Mouse (Mus musculus) layer of hippocampus, adult 2 months (tissue): Measurements from ENCODE around the gene Ccser1. TPM values are rescaled to one million over a fixed set of nuclear protein-coding genes. Genes with fewer than 3 reads are reported as not detected.
"Not testable (repeated sequence)": the region's sequence is repeated elsewhere in the genome, so short reads cannot be mapped to it uniquely, and the experiment has no call there.

Experiments used
- DNase-seq, 2 experiments: peaks; one replicate each; pipeline ENCODE4 v3.0.0; 2022; ENCODE audit warnings: low spot score in 2 of 2
- H3K27ac ChIP-seq: fragments of 200-600 bp; 2 replicates; pipeline ENCODE4 v1.8.1; 2022
- H3K4me3 ChIP-seq: fragments of 200-600 bp; 2 replicates; pipeline ENCODE4 v1.8.1; 2022; ENCODE audit warnings: mild to moderate bottlenecking
- CTCF ChIP-seq: fragments of 200-600 bp; conservative IDR thresholded peaks from 2 replicates; pipeline ENCODE4 v1.8.1; 2022; ENCODE audit warnings: antibody characterized with exemption, mild to moderate bottlenecking, moderate library complexity
- total RNA-seq, 2 experiments: library from RNA; stranded (reverse); gene quantifications; 2 replicates each; pipeline ENCODE4 v1.2.3; 2021

Ccser1 gene
- total RNA-seq, 2 experiments from 2014 or later = 36.9 to 45.1 TPM

DNA sequence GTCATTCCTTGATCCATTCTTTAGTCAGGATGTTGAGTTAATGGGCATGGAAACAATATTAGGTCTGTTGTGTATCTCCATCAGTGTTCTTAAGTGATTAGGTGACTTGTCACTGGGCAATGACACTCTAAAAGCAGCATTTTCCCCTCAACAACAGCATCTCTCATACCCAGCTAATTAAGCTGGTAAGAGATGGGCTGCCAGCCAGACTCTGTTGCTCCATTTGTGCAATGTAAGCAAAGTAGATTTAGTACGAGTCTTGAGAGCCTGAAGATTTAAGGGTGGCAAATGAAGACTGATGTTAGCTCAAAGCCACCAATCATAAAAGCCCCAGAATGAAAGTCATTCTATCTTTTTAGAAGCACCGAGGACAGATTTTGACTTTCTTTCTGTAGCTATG lies 60.5 kb downstream of the Ccser1 start:
- no peak overlapping the region for H3K27ac ChIP-seq
- DNase-seq = no peak
- no peak overlapping the region for H3K4me3 ChIP-seq
- no peak for TF ChIP-seq CTCF

DNA sequence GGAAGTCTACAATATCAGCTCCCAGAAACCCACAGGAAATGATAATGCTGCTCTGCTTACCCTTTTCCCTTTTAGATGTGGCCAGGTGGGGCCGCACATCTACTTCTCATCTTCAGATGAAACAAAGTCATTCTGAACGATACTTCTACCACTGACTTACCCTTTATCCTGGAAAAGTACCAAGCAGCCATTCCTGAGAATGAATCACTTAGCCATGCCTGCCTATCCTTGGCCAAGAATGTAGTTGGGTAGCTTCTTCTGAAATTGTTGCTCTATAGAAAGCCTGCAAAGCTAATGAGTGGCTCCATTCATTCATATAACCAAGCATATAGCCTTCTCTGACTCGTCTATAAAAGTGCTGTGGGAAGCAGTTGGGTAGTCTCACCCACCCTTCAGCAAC lies 62.4 kb downstream of the Ccser1 start:
- TF ChIP-seq CTCF = no peak
- H3K27ac ChIP-seq = no peak overlapping the region
- DNase-seq = no peak
- H3K4me3 ChIP-seq = no peak overlapping the region

DNA sequence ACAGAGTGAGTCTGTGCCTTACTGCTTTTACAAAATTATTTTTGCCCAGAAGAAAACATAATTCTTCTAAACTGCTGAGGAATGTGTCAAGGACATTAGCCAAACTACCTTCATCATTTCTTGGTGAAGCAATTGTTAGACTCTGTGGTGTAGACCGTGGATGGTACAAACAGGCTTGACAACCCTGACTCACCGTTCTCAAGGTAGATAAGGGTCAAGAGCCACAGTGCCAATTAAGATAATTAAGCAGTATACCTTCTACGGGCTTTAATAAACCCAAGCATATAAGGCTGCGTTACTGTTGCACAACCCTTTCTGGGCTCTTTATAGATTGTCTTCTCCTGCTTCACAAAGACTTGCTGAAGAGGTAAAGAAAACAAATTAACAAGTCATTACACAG lies 66.4 kb downstream of the Ccser1 start:
- H3K27ac ChIP-seq = no peak overlapping the region
- TF ChIP-seq CTCF = no peak
- H3K4me3 ChIP-seq = no peak overlapping the region
- no peak for DNase-seq

DNA sequence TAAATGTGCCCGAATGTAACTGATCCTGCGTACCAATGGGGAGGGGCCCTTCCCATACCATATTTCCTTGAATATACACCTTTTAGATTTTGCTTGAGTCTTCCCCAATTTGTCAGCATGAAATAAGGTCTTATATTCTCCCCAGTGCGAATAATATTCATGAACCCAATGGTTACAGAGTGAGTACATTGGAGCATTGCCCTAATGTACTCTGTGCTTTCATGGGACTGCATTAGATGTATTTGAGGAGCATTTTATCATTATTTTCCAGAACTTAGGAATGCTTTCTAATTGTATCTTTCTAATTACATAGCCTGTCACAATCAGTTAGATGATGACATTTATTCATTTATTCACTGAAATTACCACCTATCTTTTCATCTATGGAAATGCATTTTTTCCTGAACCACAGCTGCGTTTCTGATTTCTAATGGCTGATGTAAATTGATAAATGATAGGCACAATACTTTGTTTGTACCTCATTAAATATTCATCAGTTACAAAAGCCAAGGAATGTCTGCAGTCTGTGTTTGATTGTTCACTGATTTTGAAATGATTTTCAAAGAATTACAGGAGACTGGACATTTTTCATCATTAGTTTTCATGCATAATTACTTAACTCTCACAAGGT lies 67.8 kb downstream of the Ccser1 start:
- Histone ChIP-seq H3K27ac (no peak overlapping the region), H3K4me3 (no peak overlapping the region)
- no peak for TF ChIP-seq CTCF
- DNase-seq = no peak

DNA sequence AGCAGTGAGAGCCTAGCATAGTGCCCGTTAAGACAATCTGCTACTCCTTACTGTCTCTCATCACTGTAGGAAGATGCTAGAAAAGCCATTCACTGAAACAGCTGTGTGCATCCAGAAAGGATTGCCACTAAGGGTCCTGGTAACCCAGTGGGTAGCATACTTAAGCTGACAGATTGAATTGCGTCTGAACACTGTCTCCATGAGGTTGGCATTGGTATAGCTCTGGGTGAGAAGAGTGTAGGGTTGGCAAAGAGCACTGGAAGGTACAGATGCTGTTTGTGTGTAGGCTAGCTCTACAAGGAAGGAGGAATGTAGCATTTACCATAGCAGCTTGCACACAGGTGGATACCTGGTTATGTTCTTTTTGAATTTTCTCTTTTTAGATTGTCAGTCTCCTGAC lies 68.6 kb downstream of the Ccser1 start:
- H3K4me3 ChIP-seq = no peak overlapping the region
- TF ChIP-seq CTCF = peak; percentile 50
- DNase-seq = no peak
- no peak overlapping the region for H3K27ac ChIP-seq

DNA sequence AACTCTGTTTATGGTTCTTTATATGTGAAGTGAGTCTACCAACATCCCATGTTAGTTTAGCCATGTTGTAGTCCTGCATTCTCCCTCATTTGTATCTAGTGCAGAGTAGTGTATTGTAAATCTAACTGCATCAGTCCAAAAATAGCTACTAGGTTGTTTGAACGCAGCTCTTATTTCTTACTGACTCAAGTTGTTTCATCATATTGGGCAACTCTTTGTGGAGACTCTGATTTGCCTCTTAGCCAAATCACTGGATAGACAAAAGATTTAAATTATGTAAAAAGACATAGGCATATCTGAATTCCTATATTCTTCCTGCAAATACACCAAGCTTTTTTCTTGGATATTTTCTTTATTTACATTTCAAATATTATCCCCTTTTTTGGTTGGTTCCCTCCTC lies 71.1 kb downstream of the Ccser1 start:
- H3K4me3 ChIP-seq = no peak overlapping the region
- TF ChIP-seq CTCF = no peak
- no peak for DNase-seq
- no peak overlapping the region for H3K27ac ChIP-seq

DNA sequence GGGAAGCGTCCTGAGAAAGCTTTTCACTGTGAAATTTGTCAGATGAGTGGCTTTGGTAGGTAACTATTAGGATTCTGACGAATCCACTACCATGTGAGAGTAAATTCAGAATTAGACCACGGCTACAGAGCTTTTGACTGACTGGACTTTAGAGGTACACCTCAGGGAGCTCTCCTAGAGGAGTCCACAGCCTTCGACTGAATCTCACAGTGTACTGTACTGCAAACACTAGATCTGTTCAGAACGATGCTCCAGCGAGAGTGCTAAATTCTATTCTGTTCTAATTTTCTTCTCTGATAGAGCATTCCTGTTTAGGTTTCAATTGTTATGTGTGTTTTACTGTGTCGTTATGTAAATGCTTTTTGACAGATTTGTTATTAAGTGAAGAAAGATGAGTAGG lies 72.8 kb downstream of the Ccser1 start:
- no peak for TF ChIP-seq CTCF
- H3K27ac ChIP-seq = peak overlapping the region; percentile 49; the same call in 1 of the 2 replicates
- DNase-seq = no peak
- no peak overlapping the region for H3K4me3 ChIP-seq

DNA sequence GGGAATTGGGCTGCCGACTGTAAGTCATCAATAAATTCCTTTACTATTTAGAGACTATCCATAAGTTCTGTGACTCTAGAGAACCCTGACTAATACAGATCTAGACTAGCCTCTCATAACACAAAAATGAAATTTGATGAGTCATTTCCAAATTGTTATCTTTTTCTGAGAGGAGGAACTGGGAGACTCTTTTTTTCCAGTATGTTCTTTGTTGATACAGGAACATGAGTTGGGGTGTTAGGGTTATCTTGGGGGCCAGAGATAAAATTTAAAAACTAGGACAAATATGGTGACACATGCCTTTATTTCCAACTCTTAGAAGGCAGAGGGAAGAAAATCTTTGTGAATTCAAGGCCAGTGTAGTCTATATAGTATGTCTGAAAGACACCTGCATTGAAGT lies 75.8 kb downstream of the Ccser1 start:
- H3K27ac ChIP-seq, H3K4me3 ChIP-seq, DNase-seq: not testable (repeated sequence)

DNA sequence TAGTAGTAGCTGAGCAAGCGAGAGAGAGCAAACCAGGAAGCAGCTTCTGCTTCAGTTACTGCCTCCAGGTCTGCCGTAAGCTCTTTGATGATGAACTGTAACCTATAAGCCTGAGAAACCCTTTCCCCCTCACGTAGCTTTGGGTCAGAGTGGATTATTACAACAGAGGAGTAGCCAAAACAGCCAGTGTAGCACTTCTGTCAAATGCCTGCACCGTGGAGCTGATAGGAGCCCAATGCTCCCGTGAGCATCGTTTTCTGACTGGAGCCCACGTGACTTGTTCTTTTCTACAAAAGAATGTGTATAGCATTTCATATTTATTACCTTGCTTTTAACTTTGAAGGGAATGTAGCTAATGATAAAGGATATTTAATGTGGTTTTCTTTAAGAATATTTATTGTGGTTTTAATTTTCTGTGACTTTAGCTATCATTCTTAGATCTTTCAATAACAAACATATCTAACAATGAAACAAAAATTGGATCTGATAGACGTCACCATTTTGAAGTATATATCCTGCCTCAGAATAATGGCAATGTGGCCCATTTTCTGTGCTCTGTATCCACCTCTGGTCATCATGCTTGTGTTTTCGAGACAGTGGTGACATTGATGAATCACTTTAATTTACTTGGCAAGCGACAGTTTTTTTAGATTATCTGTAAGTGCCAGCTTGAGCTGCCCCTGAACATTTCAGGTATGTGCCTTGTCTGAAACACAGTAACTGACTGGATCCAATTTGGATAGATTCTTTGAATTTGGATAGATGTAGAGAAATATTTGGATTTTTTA lies 78.9 kb downstream of the Ccser1 start:
- no peak overlapping the region for H3K27ac ChIP-seq

DNA sequence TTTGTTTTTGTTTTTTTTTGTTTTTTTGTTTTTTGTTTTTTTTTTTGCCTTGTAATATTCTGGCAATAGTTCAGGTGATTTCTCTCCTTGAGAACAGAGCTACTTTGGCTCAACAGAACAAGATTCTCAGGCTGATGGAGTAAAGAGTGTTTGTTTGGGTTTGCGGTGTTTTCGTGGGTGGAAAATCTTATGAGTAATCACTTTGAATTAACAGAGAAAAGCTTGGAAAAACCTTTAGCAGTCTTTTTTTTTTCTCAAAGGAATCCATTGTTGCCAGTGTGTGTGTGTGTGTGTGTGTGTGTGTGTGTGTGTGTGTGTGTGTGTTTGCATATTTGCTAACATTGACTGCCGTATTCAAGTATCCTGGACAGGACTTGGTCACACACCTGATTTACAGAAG lies 81.3 kb downstream of the Ccser1 start:
- H3K4me3 ChIP-seq = no peak overlapping the region
- no peak for TF ChIP-seq CTCF
- DNase-seq = no peak
- H3K27ac ChIP-seq = no peak overlapping the region

More for the DNA sequence above, 78.9 kb downstream of the Ccser1 start:
- no peak overlapping the region for H3K4me3 ChIP-seq
- no peak for DNase-seq
- no peak for TF ChIP-seq CTCF

DNA sequence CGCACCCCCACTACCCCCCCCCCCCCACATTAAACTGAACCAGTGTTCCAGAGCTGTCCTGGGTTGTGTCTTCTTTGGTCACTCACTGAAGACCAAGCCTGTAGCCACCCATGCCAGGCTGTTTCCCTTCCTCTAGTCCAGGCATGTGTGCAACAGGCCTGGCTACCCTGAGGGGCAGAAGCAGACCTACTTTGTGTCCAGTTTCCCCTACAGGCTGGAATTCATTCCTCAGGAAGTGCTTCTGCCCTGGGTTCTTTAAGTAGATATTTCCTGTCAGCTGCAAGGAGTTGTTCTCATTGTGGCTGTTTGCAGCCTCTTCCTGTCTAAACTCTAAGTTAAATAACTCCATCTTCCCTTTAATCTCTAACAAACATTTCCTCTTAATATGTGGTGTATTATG lies 82.3 kb downstream of the Ccser1 start:
- Histone ChIP-seq H3K4me3 (no peak overlapping the region), H3K27ac (no peak overlapping the region)
- TF ChIP-seq CTCF = no peak
- no peak for DNase-seq

DNA sequence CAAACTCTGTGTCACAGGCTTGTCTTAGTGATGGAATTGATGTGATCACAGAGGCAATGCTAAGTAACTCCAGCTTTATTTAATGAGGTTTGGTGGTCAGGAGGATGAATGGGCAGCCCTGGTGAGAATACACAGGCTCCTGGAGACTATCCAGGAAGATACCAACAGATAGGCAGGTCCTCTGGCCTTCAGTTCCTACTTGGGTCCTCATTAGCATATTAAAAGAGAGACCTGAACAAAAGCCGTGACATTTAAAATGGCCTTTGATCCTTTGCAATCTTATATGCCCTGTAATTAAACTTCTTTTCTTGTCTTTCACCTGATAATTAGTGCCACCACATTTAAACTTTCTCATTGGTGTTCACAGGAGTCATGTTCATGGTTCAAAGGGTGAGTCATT lies 83.2 kb downstream of the Ccser1 start:
- Histone ChIP-seq H3K27ac (no peak overlapping the region), H3K4me3 (no peak overlapping the region)
- DNase-seq = no peak
- TF ChIP-seq CTCF = no peak

DNA sequence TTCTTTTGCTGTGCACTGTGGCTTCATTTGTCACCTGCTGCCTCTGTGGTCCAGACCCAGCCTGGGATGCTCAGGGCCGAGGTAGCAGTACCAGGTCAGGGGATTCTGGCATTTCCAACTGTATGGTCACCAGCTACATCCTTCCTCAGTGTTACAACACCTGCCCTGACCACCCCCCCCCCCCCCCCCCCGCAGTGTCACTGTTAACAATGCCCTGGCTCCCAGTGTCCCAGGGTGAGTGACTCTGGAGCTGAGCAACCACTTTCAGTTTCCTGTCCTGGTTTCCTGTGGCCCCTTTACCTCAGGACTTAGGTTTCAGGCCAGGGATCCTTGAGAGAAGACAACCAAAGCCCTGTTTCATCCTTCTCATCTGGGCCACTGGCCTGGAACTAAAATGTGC lies 90.9 kb downstream of the Ccser1 start:
- Histone ChIP-seq H3K27ac (no peak overlapping the region), H3K4me3 (no peak overlapping the region)
- no peak for TF ChIP-seq CTCF
- DNase-seq = no peak

DNA sequence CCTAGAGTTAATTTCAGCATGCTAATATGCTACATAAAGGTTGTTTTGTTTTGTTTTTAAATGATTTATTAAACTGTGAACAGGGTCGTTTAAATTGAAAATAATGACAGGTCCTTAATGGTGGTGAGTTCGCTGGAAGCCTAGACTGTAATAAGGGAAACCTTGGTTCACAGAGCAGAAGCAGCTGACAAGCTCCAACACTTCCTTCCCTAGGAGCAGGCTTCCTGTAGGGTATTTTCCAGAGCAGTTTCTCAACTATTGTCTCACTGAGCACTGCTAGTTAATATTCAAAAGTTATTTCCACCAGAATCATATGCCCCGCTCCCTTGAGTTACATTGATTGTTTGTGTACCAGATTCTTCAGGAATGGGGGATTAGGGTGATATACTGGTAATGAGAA lies 93.3 kb downstream of the Ccser1 start:
- TF ChIP-seq CTCF = no peak
- Histone ChIP-seq H3K4me3 (no peak overlapping the region), H3K27ac (no peak overlapping the region)
- no peak for DNase-seq
